Mouse (Mus musculus) lung, adult 2 months (tissue): Measurements from ENCODE around the gene Kcnj6.

Source experiments
- CTCF ChIP-seq: fragments of 200-500 bp; IDR thresholded peaks from 2 replicates; pipeline ENCODE4 v1.5.1; 2011; ENCODE audit warnings: mild to moderate bottlenecking, low read length, control low read depth; ENCODE audit not compliant: insufficient read depth
- POLR2A ChIP-seq: fragments of 200-500 bp; IDR thresholded peaks from 2 replicates; pipeline ENCODE4 v1.6.1; 2011; ENCODE audit warnings: low read depth, mild to moderate bottlenecking, control low read depth, low read length, borderline replicate concordance; ENCODE audit errors: extremely low read depth

DNA sequence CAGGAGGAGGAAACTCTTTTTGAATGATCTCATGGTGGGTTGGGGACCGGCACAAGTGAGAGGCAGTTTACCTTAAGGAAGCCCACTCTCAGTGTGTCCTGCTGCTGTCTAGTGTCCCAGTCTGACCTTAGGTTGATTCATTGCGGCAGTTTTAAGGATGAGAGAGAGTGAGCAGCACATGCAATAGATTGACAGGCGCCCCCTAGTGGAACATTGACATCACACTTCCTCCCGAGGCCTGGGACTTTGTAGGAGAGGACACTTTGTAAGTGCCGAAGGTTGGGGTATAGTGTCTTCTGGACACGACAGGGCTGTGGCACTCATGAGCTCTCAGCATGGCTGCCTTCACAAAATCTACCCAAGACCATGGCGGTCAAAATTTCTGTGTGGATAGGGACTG lies 213.8 kb downstream of the Kcnj6 start:
- no peak for TF ChIP-seq POLR2A
- TF ChIP-seq CTCF = peak; percentile 33; the same call in 1 of the 2 replicates
